Mouse (Mus musculus): Measurements from ENCODE around the gene Bcl2l2. TPM values are rescaled to one million over a fixed set of nuclear protein-coding genes. Genes with fewer than 3 reads are reported as not detected.

The Bcl2l2 gene
- polyA plus RNA-seq, 1 experiment from 2014 or later: 3.3 TPM

DNA sequence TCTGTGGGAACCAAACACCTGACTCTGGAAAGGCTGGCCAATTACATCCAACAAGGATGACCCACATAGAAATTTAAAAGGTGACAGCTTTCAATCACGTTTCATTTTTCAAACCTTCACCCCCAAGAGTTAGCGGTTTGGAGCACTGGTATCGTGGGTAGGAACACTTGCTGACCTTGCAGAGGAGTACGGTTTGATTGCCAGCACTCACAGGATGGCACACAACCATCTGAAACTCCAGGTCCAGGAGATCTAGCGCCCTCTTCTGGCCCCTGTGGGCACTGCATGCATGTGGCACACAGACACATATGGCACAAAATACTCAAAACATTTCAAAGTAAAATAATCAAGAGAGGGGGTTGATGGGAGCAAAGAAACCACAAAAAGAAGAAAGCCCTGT lies 16.2 kb upstream of the Bcl2l2 start:
- no peak for ATAC-seq (ENCODE audit: insufficient number of reproducible peaks, insufficient read depth, low FRiP score, low TSS enrichment, low read depth)
- no peaks in the 10 kb centered on the region for H3K36me3 ChIP-seq
- 60% methylated on average over 5 of the region's 5 CpGs for WGBS

GRCm38 (mm10) chr14:54868026-54868425 lies 15.2 kb upstream of the Bcl2l2 start:
- no peak overlapping the region for H3K4me2 ChIP-seq
- H3K9me3 ChIP-seq: no peaks in the 10 kb centered on the region
- no peaks in the 10 kb centered on the region for H3K4me1 ChIP-seq (replicated peaks)
- no peaks in the 10 kb centered on the region for H3K27me3 ChIP-seq
- H3K27ac ChIP-seq: no peak overlapping the region
- ATAC-seq (ENCODE audit: insufficient number of reproducible peaks, insufficient read depth, low FRiP score, low TSS enrichment, low read depth): no peak
- WGBS: 76% methylated on average over 4 of the region's 4 CpGs
- H3K9ac ChIP-seq (replicated peaks): no peak overlapping the region
- H3K36me3 ChIP-seq: no peaks in the 10 kb centered on the region
- no peak overlapping the region for H3K4me3 ChIP-seq (replicated peaks)

More for the DNA sequence above, 16.2 kb upstream of the Bcl2l2 start:
- no peak overlapping the region for H3K9ac ChIP-seq (replicated peaks)
- H3K27me3 ChIP-seq: no peaks in the 10 kb centered on the region
- no peak overlapping the region for H3K27ac ChIP-seq
- no peak overlapping the region for H3K4me2 ChIP-seq
- no peak overlapping the region for H3K4me3 ChIP-seq (replicated peaks)
- 0 out of 2 replicates have a peak, but pooled peaks cover 4% of the 10 kb centered on the region for H3K4me1 ChIP-seq (replicated peaks)
- H3K9me3 ChIP-seq: no peaks in the 10 kb centered on the region

- no peaks in the 10 kb centered on the region for H3K36me3 ChIP-seq
- no peaks in the 10 kb centered on the region for H3K9me3 ChIP-seq
- H3K4me3 ChIP-seq (replicated peaks): no peak within 1 kb of the TSS
- H3K27ac ChIP-seq: no peak within 1 kb of the TSS
- peaks cover 14% of the 10 kb centered on the region for H3K27me3 ChIP-seq
- H3K9ac ChIP-seq (replicated peaks): no peak within 1 kb of the TSS
- H3K4me1 ChIP-seq (replicated peaks): peaks cover 2% of the 10 kb centered on the region
- WGBS: 91% methylated on average over 5 of the region's 5 CpGs
- no peak within 1 kb of the TSS for H3K4me2 ChIP-seq
- ATAC-seq (ENCODE audit: insufficient number of reproducible peaks, insufficient read depth, low FRiP score, low TSS enrichment, low read depth): no peak
Observed at GRCm38 (mm10) chr14:54870861-54871260, 12.3 kb upstream of the Bcl2l2 start, which contains the start of gene Homez. Gene Homez, minus strand, starts transcription at chr14:54870961.

DNA sequence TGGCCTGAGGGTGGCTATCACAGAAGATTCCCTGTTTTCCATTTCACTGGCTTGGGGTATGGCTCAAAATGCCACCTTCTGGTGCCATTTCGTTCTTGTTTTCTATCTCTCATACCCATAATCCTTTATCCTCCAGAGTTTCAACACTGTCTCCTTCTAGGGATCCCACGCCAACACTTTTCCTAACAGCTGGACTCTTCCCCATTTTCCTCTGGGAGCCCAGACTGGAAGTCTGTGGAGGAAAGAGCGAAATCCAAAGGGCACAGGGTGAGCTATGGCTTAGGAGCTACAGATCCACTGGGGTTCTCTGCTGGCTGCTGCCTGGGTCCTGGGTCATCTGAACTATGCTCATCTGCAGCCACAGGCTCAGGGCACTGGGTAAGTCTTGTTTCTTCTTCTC lies 9.0 kb upstream of the Bcl2l2 start:
- no peaks in the 10 kb centered on the region for H3K9me3 ChIP-seq
- 76% methylated on average over 3 of the region's 3 CpGs for WGBS
- no peaks in the 10 kb centered on the region for H3K36me3 ChIP-seq

GRCm38 (mm10) chr14:54875844-54876538 lies 7.2 kb upstream of the Bcl2l2 start:
- peak overlapping the region; percentile 74 for H3K4me3 ChIP-seq (replicated peaks)
- H3K9me3 ChIP-seq: no peaks in the 10 kb centered on the region
- no peaks in the 10 kb centered on the region for H3K36me3 ChIP-seq
- H3K27ac ChIP-seq: no peak overlapping the region; the same call in 1 of the 2 replicates
- H3K4me2 ChIP-seq: peak overlapping the region; percentile 99
- H3K4me1 ChIP-seq (replicated peaks): peaks cover 15% of the 10 kb centered on the region
- WGBS: 3% methylated on average over 36 of the region's 36 CpGs
- H3K9ac ChIP-seq (replicated peaks): peak overlapping the region; percentile 75
- H3K27me3 ChIP-seq: peaks cover 40% of the 10 kb centered on the region
- no peak for ATAC-seq (ENCODE audit: insufficient number of reproducible peaks, insufficient read depth, low FRiP score, low TSS enrichment, low read depth)

More for the DNA sequence above, 9.0 kb upstream of the Bcl2l2 start:
- no peak for ATAC-seq (ENCODE audit: insufficient number of reproducible peaks, insufficient read depth, low FRiP score, low TSS enrichment, low read depth)
- H3K4me1 ChIP-seq (replicated peaks): peaks cover 15% of the 10 kb centered on the region
- H3K4me2 ChIP-seq: no peak overlapping the region
- H3K9ac ChIP-seq (replicated peaks): no peak overlapping the region
- no peak overlapping the region for H3K4me3 ChIP-seq (replicated peaks)
- peaks cover 40% of the 10 kb centered on the region for H3K27me3 ChIP-seq
- H3K27ac ChIP-seq: no peak overlapping the region

DNA sequence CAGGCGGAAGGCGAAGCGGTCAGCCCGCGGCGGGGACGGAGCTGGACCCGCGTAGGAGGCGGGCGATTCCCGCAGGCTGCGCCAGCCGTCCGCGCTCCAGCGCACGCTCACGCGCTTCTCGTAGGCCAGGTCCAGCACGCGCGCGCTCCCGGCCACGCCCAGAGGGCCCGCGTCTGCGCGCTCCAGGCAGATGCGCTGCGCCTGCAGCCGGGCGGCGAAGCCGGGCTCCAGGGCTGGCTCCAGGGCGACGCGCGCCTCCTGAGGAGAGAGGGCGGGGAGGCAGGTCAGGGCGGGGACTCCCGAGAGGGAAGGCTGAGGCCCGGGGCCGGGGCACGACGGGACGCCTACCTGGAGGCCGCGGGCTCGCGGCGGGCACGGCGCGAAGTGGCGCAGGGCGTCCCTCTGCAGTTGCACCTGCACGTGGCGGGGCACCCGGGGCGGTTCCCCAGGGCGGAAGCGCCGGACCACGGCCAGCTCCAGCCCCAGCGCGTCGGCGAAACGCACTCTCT lies 6.6 kb upstream of the Bcl2l2 start:
- H3K9ac ChIP-seq (replicated peaks): peak overlapping the region; percentile 75
- H3K27ac ChIP-seq: no peak overlapping the region; the same call in 1 of the 2 replicates
- H3K9me3 ChIP-seq: no peaks in the 10 kb centered on the region
- H3K4me2 ChIP-seq: peak overlapping the region; percentile 99
- peaks cover 15% of the 10 kb centered on the region for H3K4me1 ChIP-seq (replicated peaks)
- H3K27me3 ChIP-seq: peaks cover 40% of the 10 kb centered on the region
- peak overlapping the region; percentile 74 for H3K4me3 ChIP-seq (replicated peaks)
- ATAC-seq (ENCODE audit: insufficient number of reproducible peaks, insufficient read depth, low FRiP score, low TSS enrichment, low read depth): peak; percentile 83
- WGBS: under 1% methylated on average over 72 of the region's 72 CpGs
- no peaks in the 10 kb centered on the region for H3K36me3 ChIP-seq

DNA sequence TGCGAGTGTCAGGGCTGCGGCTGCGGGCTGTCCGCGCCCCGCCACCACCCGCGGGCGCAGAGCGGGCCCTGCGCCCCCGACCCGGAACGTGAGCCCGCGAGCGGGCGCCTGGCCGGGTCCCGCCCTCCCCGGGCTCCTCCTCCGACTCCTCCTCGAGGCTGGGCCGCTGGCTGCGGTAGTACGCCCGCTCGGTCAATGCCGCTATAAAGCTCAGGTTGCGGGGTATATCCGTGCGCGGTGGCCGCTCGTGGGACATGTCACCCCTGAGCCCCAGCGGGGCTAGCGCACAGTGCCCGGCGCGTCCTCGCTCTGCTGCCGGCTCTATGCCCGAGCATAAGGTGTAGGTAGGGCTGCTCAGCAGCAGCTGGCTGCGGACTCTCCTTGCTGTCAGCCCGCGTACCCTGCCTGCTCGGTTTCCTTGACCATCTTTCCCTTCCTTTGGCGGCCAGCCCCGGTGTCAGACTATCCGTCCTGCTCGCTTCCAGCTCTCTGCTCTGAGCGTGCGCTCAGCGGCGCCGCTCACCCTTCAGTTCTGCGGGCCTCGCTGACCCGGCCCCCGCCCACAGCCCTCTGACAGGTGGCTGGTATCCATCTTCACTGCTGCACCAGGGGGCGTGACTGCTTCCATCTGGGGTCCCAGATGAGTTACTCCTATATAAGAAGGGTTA lies 6.0 kb upstream of the Bcl2l2 start, which contains the start of gene Ppp1r3e:
Gene Ppp1r3e (minus strand): TSS at position 503 of the 668 bp plus-strand sequence.
- no peaks in the 10 kb centered on the region for H3K9me3 ChIP-seq
- peak within 1 kb of the TSS; percentile 99 for H3K4me2 ChIP-seq
- H3K4me3 ChIP-seq (replicated peaks): peak within 1 kb of the TSS; percentile 74
- H3K27ac ChIP-seq: no peak within 1 kb of the TSS; the same call in 1 of the 2 replicates
- H3K27me3 ChIP-seq: peaks cover 40% of the 10 kb centered on the region
- WGBS: under 1% methylated on average over 61 of the region's 61 CpGs
- peak within 1 kb of the TSS; percentile 75 for H3K9ac ChIP-seq (replicated peaks)
- H3K4me1 ChIP-seq (replicated peaks): peaks cover 15% of the 10 kb centered on the region
- peak; percentile 75 for ATAC-seq (ENCODE audit: insufficient number of reproducible peaks, insufficient read depth, low FRiP score, low TSS enrichment, low read depth)
- no peaks in the 10 kb centered on the region for H3K36me3 ChIP-seq

DNA sequence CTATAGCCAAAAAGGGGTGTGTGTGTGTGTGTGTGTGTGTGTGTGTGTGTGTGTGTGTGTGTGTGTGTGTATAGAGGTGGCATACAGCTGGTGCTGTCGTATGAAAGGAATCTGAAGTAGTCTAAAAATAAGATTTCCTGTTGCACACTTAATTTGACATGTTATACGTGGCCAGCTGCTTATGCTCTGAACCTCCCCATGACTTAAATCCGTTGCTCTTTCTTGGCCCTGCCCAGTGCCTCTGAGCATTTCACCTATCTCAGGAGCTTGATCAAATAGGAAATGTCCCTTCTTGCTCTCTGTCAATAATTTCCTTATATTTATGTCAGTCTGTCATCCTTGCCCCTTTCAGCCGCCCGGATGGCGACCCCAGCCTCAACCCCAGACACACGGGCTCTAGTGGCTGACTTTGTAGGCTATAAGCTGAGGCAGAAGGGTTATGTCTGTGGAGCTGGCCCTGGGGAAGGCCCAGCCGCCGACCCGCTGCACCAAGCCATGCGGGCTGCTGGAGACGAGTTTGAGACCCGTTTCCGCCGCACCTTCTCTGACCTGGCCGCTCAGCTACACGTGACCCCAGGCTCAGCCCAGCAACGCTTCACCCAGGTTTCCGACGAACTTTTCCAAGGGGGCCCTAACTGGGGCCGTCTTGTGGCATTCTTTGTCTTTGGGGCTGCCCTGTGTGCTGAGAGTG lies 990 bp downstream of the Bcl2l2 start:
- Histone ChIP-seq H3K4me1 (replicated peaks) (peaks cover 24% of the 10 kb centered on the region), H3K9me3 (no peaks in the 10 kb centered on the region), H3K36me3 (peaks cover 16% of the 10 kb centered on the region), H3K27me3 (no peaks in the 10 kb centered on the region), H3K27ac (peak overlapping the region; percentile 93), H3K4me2 (peak overlapping the region; percentile 79), H3K4me3 (replicated peaks) (peak overlapping the region; percentile 58), H3K9ac (replicated peaks) (peak overlapping the region; percentile 80)
- 30% methylated on average over 21 of the region's 21 CpGs for WGBS
- peak; percentile 17; the same call in 1 of the 2 replicates for ATAC-seq (ENCODE audit: insufficient number of reproducible peaks, insufficient read depth, low FRiP score, low TSS enrichment, low read depth)

GRCm38 (mm10) chr14:54885309-54885708 lies 2.1 kb downstream of the Bcl2l2 start:
- H3K27ac ChIP-seq: no peak overlapping the region

DNA sequence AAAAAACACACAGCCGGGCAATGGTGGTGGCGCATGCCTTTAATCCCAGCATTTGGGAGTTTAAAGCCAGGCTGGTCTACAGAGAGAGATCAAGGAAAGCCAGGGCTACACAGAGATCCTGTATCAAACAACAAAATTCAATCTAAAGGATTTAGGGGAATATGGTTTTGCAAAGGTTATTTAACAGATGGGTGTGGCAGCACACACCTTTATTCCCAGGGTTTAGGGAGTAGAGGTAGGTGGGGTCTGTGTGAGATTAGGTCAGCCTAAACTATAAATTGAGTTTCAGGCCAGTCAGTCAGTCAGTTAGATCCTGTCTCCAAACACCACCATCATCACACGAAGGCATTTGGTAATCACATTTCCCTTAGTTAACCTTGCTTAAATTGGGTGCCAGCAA lies 9.0 kb downstream of the Bcl2l2 start, which contains the start of gene Pabpn1:
Gene Pabpn1 (plus strand): TSS at position 301 of the 400 bp plus-strand sequence.
- Histone ChIP-seq H3K27me3 (no peaks in the 10 kb centered on the region), H3K9ac (replicated peaks) (no peak within 1 kb of the TSS), H3K27ac (peak within 1 kb of the TSS; percentile 75), H3K4me2 (peak within 1 kb of the TSS; percentile 55), H3K4me3 (replicated peaks) (peak within 1 kb of the TSS; percentile 95), H3K9me3 (no peaks in the 10 kb centered on the region), H3K36me3 (peaks cover 18% of the 10 kb centered on the region), H3K4me1 (replicated peaks) (peaks cover 9% of the 10 kb centered on the region)
- WGBS: 90% methylated on average over 3 of the region's 3 CpGs
- ATAC-seq (ENCODE audit: insufficient number of reproducible peaks, insufficient read depth, low FRiP score, low TSS enrichment, low read depth): no peak

More at GRCm38 (mm10) chr14:54885309-54885708, 2.1 kb downstream of the Bcl2l2 start:
- H3K9ac ChIP-seq (replicated peaks): peak overlapping the region; percentile 12; the same call in 1 of the 2 replicates
- ATAC-seq (ENCODE audit: insufficient number of reproducible peaks, insufficient read depth, low FRiP score, low TSS enrichment, low read depth): no peak
- peaks cover 16% of the 10 kb centered on the region for H3K36me3 ChIP-seq
- no peaks in the 10 kb centered on the region for H3K27me3 ChIP-seq
- H3K4me3 ChIP-seq (replicated peaks): 0 out of 2 replicates have a peak overlapping the region, but pooled peaks have one; percentile 4
- H3K4me2 ChIP-seq: peak overlapping the region; percentile 79
- no peaks in the 10 kb centered on the region for H3K9me3 ChIP-seq
- H3K4me1 ChIP-seq (replicated peaks): peaks cover 24% of the 10 kb centered on the region
- WGBS: 92% methylated on average over 11 of the region's 11 CpGs
